Mouse (Mus musculus) R1 (cell line): ENCODE results near the gene Sipa1l1.

Experiments
- DNase-seq: peaks from one replicate; pipeline ENCODE4 v3.0.0-alpha.2; 2018; ENCODE audit warnings: low read depth, low spot score

Gene Sipa1l1

DNA sequence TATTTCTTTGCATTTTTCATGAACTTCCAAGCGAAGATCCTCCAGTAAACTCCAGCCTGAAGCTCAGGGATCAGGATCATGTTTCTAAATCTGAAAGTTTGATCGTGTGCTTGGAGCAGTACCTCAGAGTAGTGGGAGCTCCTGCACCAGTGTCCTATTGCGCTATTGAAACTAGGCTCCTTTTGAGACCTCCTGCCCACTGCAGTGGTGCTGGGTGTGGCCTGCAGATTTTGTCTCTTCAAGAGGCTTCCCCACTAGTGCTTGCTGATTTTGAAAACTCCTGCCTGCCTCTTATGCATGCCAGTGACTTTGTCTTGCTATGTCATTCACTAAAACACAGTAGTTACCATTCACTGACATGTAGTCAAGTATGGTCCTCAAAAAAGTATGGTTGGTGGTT lies 213.8 kb downstream of the Sipa1l1 start:
- DNase-seq = no peak

- DNase-seq = no peak
These were observed 215.6 kb downstream of the Sipa1l1 start for GRCm38 (mm10) chr12:82384719-82385118.

GRCm38 (mm10) chr12:82387042-82387441 lies 217.9 kb downstream of the Sipa1l1 start:
- DNase-seq = no peak

GRCm38 (mm10) chr12:82387647-82388046 lies 218.5 kb downstream of the Sipa1l1 start:
- no peak for DNase-seq

DNA sequence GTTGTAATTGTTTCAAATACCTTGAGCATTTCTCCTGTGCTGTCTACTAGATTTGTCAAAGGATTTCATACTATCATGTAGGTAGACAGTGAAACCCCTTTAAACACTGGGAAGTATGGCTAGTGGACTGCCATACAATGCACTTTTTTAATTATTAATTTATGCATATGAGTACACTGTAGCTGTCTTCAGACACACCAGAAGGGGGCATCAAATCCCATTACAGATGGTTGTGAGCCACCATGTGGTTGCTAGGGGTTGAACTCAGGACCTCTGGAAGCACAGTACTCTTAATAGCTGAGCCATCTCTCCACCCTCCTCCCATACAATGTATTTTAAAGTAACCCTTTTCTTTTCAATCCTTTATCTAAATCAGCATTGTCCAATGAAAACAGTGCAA lies 219.0 kb downstream of the Sipa1l1 start:
- DNase-seq = no peak

DNA sequence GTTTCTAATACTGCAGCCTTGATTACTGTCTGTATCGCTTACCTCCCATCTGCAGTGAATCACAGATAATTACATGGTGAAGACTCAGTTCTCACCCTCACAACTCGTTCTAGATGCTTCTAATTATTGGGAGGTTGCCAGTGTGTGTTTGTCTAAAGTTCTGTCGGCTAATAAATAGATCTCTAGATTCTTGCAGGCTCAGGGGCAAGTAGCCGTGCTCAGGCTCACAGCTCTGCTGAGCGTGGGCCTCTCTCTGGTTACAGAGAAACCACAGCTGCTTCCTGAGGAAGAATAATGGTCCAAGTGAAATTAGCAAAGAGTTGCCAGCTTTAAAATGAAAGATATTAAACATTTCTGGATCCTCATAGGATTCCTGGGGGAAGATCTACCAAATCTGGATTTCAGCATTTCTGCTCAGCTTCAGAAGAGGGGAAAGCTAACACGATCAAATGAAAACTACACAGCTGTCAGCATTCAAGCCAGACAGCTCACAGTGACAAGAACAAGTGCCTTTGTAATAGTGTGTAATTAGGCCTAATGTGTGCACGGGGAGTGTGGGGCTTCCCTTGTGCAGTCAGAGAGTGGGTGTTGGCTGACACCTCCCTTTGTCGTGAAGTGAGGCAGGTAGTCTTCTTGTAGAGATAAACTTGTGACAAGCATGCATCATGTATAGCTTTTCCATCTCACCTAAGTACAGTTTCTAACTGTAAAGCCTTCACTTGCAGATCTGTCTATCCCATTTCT lies 225.2 kb downstream of the Sipa1l1 start:
- no peak for DNase-seq

DNA sequence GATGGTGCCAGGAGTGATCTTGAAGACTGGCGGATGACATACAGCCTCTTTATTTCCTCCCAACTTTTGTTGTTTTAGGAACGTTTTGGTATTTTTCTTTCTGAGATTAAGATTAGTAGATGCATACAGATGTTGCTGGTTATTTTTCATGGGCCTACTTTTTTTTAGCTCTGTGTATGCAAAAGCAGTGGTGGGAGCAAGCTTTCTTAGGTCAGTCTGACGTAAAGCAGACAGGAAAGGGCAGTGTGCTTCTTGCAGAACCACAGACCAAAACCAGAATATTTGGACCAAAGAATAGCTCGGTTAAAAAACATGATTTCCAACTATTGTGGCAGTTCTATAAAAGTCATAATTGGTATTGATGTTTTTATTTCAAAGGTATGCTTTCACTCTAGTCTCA lies 226.1 kb downstream of the Sipa1l1 start:
- no peak for DNase-seq

DNA sequence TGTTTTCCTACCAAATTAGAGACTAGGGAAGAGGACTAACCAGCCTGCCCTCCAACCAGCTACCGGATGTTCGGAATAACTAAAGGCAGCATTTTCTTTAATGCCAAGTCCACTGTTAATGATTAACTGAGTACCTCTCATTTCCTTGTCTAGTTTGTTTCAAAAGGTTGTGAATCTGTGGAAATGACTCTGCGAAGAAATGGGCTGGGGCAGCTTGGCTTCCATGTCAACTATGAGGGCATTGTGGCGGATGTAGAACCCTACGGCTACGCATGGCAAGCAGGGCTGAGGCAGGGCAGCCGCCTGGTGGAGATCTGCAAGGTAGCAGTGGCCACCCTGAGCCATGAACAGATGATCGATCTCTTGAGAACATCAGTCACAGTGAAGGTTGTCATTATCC lies 228.1 kb downstream of the Sipa1l1 start:
- DNase-seq = no peak

DNA sequence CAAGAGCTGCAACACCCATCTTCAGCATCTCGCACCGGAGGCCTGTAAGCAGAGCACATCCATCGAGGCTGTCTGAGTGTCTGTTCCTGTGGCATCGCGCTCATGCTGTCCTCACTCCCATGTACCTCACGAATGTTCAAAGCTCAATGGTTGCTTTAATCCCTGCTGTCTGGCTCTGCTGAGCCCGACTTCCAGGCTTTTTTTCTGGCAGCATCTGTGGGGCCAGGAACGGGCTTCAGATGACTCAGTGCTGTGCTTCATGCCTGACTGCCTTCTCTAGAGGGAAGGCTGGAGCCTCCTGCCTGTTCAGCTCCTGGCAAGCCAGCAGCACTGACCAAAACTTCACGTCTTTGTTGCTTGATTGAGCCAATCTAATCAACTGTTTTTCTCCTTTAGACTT lies 228.6 kb downstream of the Sipa1l1 start:
- DNase-seq = no peak

GRCm38 (mm10) chr12:82398926-82399325 lies 229.8 kb downstream of the Sipa1l1 start:
- DNase-seq = no peak

- DNase-seq = no peak
These were observed 231.0 kb downstream of the Sipa1l1 start for GRCm38 (mm10) chr12:82399971-82400720.

DNA sequence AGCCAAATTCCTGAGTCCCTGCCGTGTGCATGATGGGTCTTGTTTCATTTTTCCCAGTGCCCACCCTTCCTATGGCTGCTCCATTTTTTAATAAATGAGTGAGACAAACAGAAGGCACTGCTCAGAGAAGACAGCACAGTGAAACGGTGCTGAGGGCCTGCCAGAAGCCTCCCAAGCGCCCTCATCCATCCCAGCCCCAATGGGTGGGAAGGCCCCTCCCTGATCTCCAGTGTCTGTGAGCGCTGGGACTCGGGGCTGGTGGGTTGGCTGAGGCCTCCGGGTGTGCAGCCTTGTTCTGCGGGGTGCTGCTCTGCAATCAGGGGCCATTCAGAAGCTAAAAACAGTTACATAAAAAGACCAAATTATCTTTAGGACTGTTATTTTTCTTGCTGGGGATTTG lies 231.7 kb downstream of the Sipa1l1 start:
- no peak for DNase-seq

DNA sequence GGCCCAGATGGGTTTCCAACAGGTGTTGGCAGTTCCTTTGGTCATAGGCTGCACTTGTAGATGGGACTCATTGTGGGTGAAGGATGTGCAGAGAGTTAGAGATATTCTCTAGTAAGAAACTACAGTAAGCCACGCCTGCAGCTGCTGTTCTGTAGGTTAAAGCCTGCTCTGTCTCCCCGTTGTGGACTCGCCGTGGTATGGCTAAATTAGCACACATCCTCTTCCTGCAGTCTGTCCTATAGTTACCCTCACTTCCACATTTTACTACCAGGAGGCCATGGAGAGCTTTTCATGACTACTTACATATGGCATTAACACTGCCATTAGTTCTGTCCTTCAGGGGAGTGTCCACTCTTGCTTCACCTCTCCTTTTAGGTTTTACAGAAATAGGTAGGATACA lies 232.3 kb downstream of the Sipa1l1 start:
- no peak for DNase-seq

DNA sequence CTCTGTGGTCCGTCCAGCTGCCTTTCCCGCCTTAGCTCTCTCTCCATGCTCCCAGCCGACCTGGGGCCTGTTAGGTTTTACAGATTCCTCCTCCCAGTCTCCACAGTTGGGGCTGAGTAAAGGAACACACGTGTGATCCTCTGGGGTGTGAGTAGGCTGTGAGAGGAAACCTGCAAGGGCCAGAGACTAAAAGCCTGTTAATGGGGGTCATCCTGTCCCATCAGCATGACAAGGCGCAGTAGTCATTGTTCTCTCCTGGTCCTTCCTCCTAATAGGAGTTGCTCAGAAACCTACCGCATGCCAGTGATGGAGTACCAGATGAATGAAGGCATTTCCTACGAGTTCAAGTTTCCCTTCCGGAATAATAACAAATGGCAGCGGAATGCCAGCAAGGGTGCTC lies 233.5 kb downstream of the Sipa1l1 start:
- DNase-seq = peak; percentile 84

DNA sequence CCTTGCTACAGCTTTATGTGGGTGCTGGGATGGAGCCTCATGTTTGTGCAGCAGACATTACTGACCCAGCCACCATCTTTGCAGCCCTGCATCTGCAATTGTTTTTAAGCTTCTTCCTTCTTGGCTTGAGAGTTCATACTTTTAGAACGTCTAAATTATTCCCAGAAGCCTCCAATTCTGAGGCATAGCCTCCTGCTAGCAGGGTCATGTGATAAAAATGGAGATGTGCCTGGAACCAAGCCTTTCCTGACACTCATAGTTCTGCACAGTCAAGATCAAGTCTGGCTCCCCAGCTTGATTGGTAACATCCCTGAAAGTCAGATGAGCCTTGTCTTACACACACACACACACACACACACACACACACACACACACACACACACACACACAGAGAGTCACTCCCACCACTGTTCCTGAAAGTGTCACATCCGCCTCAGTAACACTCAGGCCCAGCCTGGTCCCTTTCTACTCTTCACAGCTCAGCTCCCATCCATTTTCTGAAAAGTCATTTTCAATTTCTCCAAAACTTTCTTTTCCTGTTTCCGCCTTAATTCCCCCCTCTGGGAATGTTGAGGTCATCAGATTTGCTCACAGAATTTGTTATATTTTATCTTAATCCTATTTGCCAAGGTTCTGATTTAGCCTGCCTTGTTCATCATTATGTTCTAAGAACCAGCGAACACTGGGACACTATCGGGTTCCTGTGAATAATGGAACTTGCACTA lies 238.6 kb downstream of the Sipa1l1 start:
- no peak for DNase-seq

DNA sequence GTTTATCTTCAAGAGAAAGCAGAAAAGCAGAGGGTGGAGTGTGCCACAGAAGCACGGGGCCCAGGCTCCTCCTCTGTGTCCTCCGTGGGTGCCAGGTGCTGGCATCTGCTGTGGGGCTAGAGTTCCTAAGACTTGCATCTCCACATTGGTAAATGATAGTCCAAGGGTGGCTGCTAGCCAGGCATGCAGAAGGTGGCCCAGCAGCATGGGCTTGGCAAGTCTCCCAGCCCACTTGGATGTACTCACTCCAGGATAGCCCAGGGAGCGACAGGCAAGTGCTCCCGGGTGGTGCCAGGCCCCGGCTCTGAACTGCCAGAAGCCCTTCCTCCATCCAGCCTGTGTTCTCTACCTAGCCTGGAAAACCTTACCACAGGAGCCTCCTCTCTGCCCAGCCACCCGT lies 239.4 kb downstream of the Sipa1l1 start:
- no peak for DNase-seq

GRCm38 (mm10) chr12:82409686-82410472 lies 240.8 kb downstream of the Sipa1l1 start:
- DNase-seq = no peak

GRCm38 (mm10) chr12:82412291-82413032 lies 243.3 kb downstream of the Sipa1l1 start:
- DNase-seq = no peak

DNA sequence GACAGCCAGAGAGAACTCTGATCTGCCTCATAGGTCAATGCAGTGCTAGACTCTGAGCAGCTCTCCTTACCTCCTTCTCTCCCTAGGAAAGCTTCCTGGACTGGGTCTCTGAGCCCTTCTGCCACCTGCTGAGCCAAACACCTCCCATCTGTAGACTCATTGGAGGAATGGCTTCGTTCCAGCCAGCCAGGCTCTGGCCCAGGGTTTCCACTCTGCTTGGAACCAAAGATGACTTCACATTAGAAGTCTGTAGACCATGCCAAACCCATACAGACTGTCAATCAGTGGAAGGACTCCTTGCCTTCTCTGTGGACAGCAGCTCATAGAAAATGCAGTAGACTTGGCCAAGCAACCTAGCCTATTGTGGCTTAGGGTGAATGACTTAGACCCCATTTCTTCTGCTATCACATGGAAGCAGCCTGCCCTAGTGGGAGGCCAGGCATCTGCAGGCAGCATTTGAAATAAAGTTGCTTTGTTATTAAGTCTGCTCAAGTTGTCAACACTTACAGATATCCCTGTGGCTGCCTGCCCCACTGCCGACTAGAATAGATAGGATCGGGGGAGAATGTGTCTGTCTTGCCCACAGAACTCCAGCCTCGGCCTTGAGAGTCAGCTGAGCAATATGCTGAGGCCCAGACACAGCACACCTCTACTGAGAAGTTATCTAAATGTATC lies 246.7 kb downstream of the Sipa1l1 start:
- DNase-seq = peak; percentile 30

GRCm38 (mm10) chr12:82419027-82419426 lies 249.9 kb downstream of the Sipa1l1 start:
- no peak for DNase-seq
